Mouse (Mus musculus) MEL (cell line): ENCODE results near the gene Oca2. TPM values are rescaled to one million over a fixed set of nuclear protein-coding genes. Genes with fewer than 3 reads are reported as not detected.

Experiments
- DNase-seq: peaks from one replicate; pipeline ENCODE4 v3.0.0; 2011; ENCODE audit warnings: low read depth, low spot score
- H3K27ac ChIP-seq: 2 replicates; pipeline ENCODE4 v1.5.1; 2012; ENCODE audit warnings: low read depth, mild to moderate bottlenecking, control low read depth, low read length, moderate library complexity; ENCODE audit not compliant: control insufficient read depth
- H3K27me3 ChIP-seq, 2 experiments: fragments of 150-350 bp in 1 of 2; sonication (generic) in 1 of 2; 2 replicates each; pipeline ENCODE4 v1.6.1; 2012; ENCODE audit warnings: low read length in 2 of 2, mild to moderate bottlenecking in 2 of 2, improper control_type of control experiment in 1 of 2, moderate library complexity in 1 of 2; ENCODE audit not compliant: insufficient read depth in 2 of 2, control insufficient read depth in 1 of 2
- H3K36me3 ChIP-seq, 2 experiments: 2 replicates each; pipeline ENCODE4 v1.6.1; 2012 to 2014; ENCODE audit warnings: low read length in 2 of 2, improper control_type of control experiment in 1 of 2, inconsistent platforms in 1 of 2, mild to moderate bottlenecking in 1 of 2; ENCODE audit not compliant: insufficient read depth in 2 of 2, control insufficient read depth in 1 of 2
- H3K4me1 ChIP-seq, 2 experiments: fragments of 150-350 bp in 1 of 2; sonication (generic) in 1 of 2; 2 replicates each; pipeline ENCODE4 v1.6.1; 2012; ENCODE audit warnings: low read length in 2 of 2, improper control_type of control experiment in 1 of 2, mild to moderate bottlenecking in 1 of 2; ENCODE audit not compliant: insufficient read depth in 2 of 2, control insufficient read depth in 1 of 2
- H3K4me3 ChIP-seq, 2 experiments: fragments of 150-350 bp in 1 of 2; sonication (generic) in 1 of 2; 2 replicates each; pipeline ENCODE4 v1.5.1; 2012; ENCODE audit warnings: low read depth in 2 of 2, low read length in 2 of 2, mild to moderate bottlenecking in 2 of 2, moderate library complexity in 2 of 2, control low read depth in 1 of 2, improper control_type of control experiment in 1 of 2; ENCODE audit not compliant: control insufficient read depth in 1 of 2, insufficient read depth in 1 of 2
- H3K79me2 ChIP-seq: 2 replicates; pipeline ENCODE4 v1.6.1; 2012; ENCODE audit warnings: mild to moderate bottlenecking, low read length, moderate library complexity; ENCODE audit not compliant: control insufficient read depth, poor library complexity, insufficient read depth
- H3K9ac ChIP-seq: 2 replicates; pipeline ENCODE4 v1.6.1; 2012; ENCODE audit warnings: low read depth, mild to moderate bottlenecking, control low read depth, low read length, moderate library complexity; ENCODE audit not compliant: control insufficient read depth, poor library complexity, severe bottlenecking
- H3K9me3 ChIP-seq: fragments of 150-350 bp; sonication (generic); replicated peaks from 2 replicates; pipeline ENCODE4 v1.6.1; 2012; ENCODE audit warnings: mild to moderate bottlenecking, low read length, improper control_type of control experiment, moderate library complexity; ENCODE audit not compliant: insufficient read depth
- BHLHE40 ChIP-seq: IDR thresholded peaks from 2 replicates; pipeline ENCODE4 v1.6.1; 2012; ENCODE audit warnings: low read depth, mild to moderate bottlenecking, inconsistent platforms, low read length, improper control_type of control experiment, borderline replicate concordance
- CTCF ChIP-seq, 3 experiments: IDR thresholded peaks in 2 of 3; conservative IDR thresholded peaks in 1 of 3; 2 replicates each; pipeline ENCODE4 v1.5.1; 2011 to 2012; ENCODE audit warnings: low read length in 3 of 3, low read depth in 2 of 3, mild to moderate bottlenecking in 2 of 3, improper control_type of control experiment in 1 of 3, inconsistent platforms in 1 of 3, mixed read lengths in 1 of 3, moderate library complexity in 1 of 3; ENCODE audit not compliant: control insufficient read depth in 1 of 3, insufficient read depth in 1 of 3, poor library complexity in 1 of 3, severe bottlenecking in 1 of 3
- E2F4 ChIP-seq: IDR thresholded peaks from 2 replicates; pipeline ENCODE4 v1.6.1; 2011; ENCODE audit warnings: low read depth, low read length, improper control_type of control experiment, borderline replicate concordance
- EP300 ChIP-seq, 2 experiments: IDR thresholded peaks; 2 replicates each; pipeline ENCODE4 v1.6.1; 2011; ENCODE audit warnings: improper control_type of control experiment in 2 of 2, low read length in 2 of 2, low read depth in 1 of 2, mild to moderate bottlenecking in 1 of 2
- GATA1 ChIP-seq: IDR thresholded peaks from 2 replicates; pipeline ENCODE4 v1.6.1; 2011; ENCODE audit warnings: low read depth, low read length, improper control_type of control experiment
- JUND ChIP-seq: IDR thresholded peaks from 2 replicates; pipeline ENCODE4 v1.6.1; 2011; ENCODE audit warnings: low read depth, mild to moderate bottlenecking, improper control_type of control experiment, low read length
- KAT2A ChIP-seq: conservative IDR thresholded peaks from 2 replicates; pipeline ENCODE4 v1.6.1; 2012; ENCODE audit warnings: low read depth, low read length, improper control_type of control experiment, inconsistent platforms
- MAFK ChIP-seq: IDR thresholded peaks from 2 replicates; pipeline ENCODE4 v1.6.1; 2011; ENCODE audit warnings: low read depth, mild to moderate bottlenecking, low read length, improper control_type of control experiment, borderline replicate concordance
- MAX ChIP-seq: IDR thresholded peaks from 2 replicates; pipeline ENCODE4 v1.6.1; 2011; ENCODE audit warnings: low read length, improper control_type of control experiment
- MXI1 ChIP-seq: IDR thresholded peaks from 2 replicates; pipeline ENCODE4 v1.6.1; 2011; ENCODE audit warnings: mild to moderate bottlenecking, low read depth, low read length, improper control_type of control experiment
- MYB ChIP-seq: IDR thresholded peaks from 2 replicates; pipeline ENCODE4 v1.6.1; 2011; ENCODE audit warnings: mild to moderate bottlenecking, low read depth, low read length, improper control_type of control experiment
- MYC ChIP-seq: IDR thresholded peaks from 2 replicates; pipeline ENCODE4 v1.6.1; 2011; ENCODE audit warnings: low read depth, mild to moderate bottlenecking, low read length, improper control_type of control experiment, moderate library complexity
- NELFE ChIP-seq: IDR thresholded peaks from 2 replicates; pipeline ENCODE4 v1.6.1; 2011; ENCODE audit warnings: low read depth, low read length, improper control_type of control experiment
- NRF1 ChIP-seq: IDR thresholded peaks from 2 replicates; pipeline ENCODE4 v1.6.1; 2014; ENCODE audit warnings: low read depth, mild to moderate bottlenecking, inconsistent platforms, low read length, improper control_type of control experiment, moderate library complexity; ENCODE audit not compliant: poor library complexity, insufficient read depth, severe bottlenecking
- POLR2A ChIP-seq, 2 experiments: IDR thresholded peaks; 2 replicates each; pipeline ENCODE4 v1.6.1; 2011 to 2012; ENCODE audit warnings: low read length in 2 of 2, mild to moderate bottlenecking in 2 of 2, control low read depth in 1 of 2, improper control_type of control experiment in 1 of 2, low read depth in 1 of 2, moderate library complexity in 1 of 2; ENCODE audit not compliant: control insufficient read depth in 1 of 2, insufficient read depth in 1 of 2, poor library complexity in 1 of 2
- POLR2AphosphoS2 ChIP-seq: IDR thresholded peaks from 2 replicates; pipeline ENCODE4 v1.6.1; 2011; ENCODE audit warnings: low read length, improper control_type of control experiment
- POLR2AphosphoS5 ChIP-seq: IDR thresholded peaks from 2 replicates; pipeline ENCODE4 v1.6.1; 2012; ENCODE audit warnings: low read depth, borderline replicate concordance, mild to moderate bottlenecking, inconsistent platforms, low read length, moderate library complexity, mixed read lengths
- RAD21 ChIP-seq: IDR thresholded peaks from 2 replicates; pipeline ENCODE4 v1.6.1; 2011; ENCODE audit warnings: mild to moderate bottlenecking, low read depth, low read length, improper control_type of control experiment
- TAL1 ChIP-seq: IDR thresholded peaks from 2 replicates; pipeline ENCODE4 v1.6.1; 2012; ENCODE audit warnings: mild to moderate bottlenecking, inconsistent platforms, low read length, moderate library complexity, mixed read lengths
- TBP ChIP-seq: IDR thresholded peaks from 2 replicates; pipeline ENCODE4 v1.8.0; 2011; ENCODE audit warnings: low read depth, low read length, improper control_type of control experiment
- TCF12 ChIP-seq: IDR thresholded peaks from 2 replicates; pipeline ENCODE4 v1.6.1; 2014; ENCODE audit warnings: low read depth, mild to moderate bottlenecking, inconsistent platforms, low read length, improper control_type of control experiment, moderate library complexity
- UBTF ChIP-seq: IDR thresholded peaks from 2 replicates; pipeline ENCODE4 v1.6.1; 2012; ENCODE audit warnings: low read depth, mild to moderate bottlenecking, inconsistent platforms, low read length, improper control_type of control experiment, moderate library complexity, borderline replicate concordance; ENCODE audit not compliant: insufficient read depth
- ZC3H11A ChIP-seq: IDR thresholded peaks from 2 replicates; pipeline ENCODE4 v1.6.1; 2012; ENCODE audit warnings: low read depth, mild to moderate bottlenecking, inconsistent platforms, low read length, improper control_type of control experiment
- ZKSCAN1 ChIP-seq: IDR thresholded peaks from 2 replicates; pipeline ENCODE4 v1.6.1; 2012; ENCODE audit warnings: low read depth, mild to moderate bottlenecking, inconsistent platforms, low read length, improper control_type of control experiment, moderate library complexity
- ZMIZ1 ChIP-seq: IDR thresholded peaks from 2 replicates; pipeline ENCODE4 v1.6.1; 2012; ENCODE audit warnings: low read depth, mild to moderate bottlenecking, inconsistent platforms, low read length, improper control_type of control experiment, moderate library complexity
- polyA plus RNA-seq, 2 experiments: library from polyadenylated mRNA; stranded (reverse) in 1 of 2; unstranded in 1 of 2; fragments of >175 nt in 1 of 2; fragments of >200 nt in 1 of 2; gene quantifications; 2 replicates each; pipeline versions ENCODE4 v1.2.1 to v1.2.4; 2012; ENCODE audit warnings: low replicate concordance in 2 of 2, low read depth in 1 of 2; ENCODE audit not compliant: insufficient read length in 2 of 2, insufficient read depth in 1 of 2, missing spikeins in 1 of 2
- total RNA-seq: library from RNA; depleted of rRNA; stranded (reverse); fragments of 300-350 nt; gene quantifications from 2 replicates; pipeline ENCODE4 v1.2.3, GENCODE M21; 2012

The Oca2 gene
- total and polyA plus RNA-seq, 3 experiments, result not detected

DNA sequence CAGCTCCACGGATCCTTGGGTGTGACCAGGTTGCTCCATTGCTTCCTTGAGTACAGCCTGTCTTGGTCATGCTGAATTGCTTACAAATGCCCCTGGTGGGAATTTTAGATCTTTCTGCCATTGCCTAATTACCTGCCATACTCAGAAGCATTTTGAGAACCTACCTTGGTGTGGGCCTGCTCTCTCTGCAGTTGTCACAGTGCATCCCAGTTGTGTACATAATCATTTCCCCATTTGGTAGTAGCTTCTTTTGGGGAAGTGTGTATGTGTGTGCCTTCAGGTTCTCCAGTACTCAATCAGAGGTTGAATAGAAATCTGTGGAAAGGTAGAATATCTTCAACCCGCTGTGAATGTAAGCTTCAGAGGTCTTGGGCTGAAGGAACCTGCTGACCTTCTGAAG lies 36.3 kb upstream of the Oca2 start:
- Histone ChIP-seq H3K27me3 (no peaks in the 10 kb centered on the region), H3K4me3 (no peak overlapping the region), H3K79me2 (no peaks in the 10 kb centered on the region), H3K9me3 (no peaks in the 10 kb centered on the region), H3K4me1 (no peaks in the 10 kb centered on the region), H3K27ac (no peak overlapping the region), H3K36me3 (peaks cover 0 to 8% of the 10 kb centered on the region in 2 experiments; a peak in 1 of 4 replicates)
- TF ChIP-seq GATA1 (no peak), MYB (no peak), POLR2AphosphoS2 (no peak), UBTF (no peak), MXI1 (no peak), TBP (no peak), EP300 (IDR thresholded peaks at IDR 0.05; ENCODE audit: low read depth in 1 of 2, low read length in 2 of 2) (no peak)
- TF ChIP-seq, all 39 proteins: peak for 0
- DNase-seq, result no peak
- no peak overlapping the region for H3K9ac ChIP-seq

DNA sequence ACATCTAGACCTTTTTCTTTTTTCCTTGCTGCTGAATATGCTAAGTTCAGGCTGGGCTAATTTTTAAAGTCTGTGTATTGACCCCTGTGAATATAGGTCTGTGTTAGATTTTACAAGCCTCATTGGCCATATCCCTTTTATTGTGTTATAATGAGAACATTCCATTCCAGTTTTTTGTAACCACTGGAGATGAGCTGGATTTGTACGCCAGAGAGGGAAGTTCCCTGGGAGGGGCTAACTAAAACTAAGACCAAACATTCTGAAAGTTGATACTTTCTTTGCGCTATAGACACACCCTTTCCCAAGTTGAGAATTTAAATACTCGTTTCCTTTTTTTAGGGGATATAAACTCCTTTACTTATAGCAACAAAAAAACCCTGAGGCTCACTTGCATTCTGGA lies 34.7 kb upstream of the Oca2 start:
- H3K27me3 ChIP-seq, result no peaks in the 10 kb centered on the region
- no peak overlapping the region for H3K27ac ChIP-seq
- H3K9me3 ChIP-seq, result no peaks in the 10 kb centered on the region
- H3K79me2 ChIP-seq, result no peaks in the 10 kb centered on the region
- no peaks in the 10 kb centered on the region for H3K4me1 ChIP-seq
- no peak overlapping the region for H3K4me3 ChIP-seq
- DNase-seq, result no peak
- peaks cover 0 to 8% of the 10 kb centered on the region in 2 experiments; a peak in 1 of 4 replicates for H3K36me3 ChIP-seq
- TF ChIP-seq TBP, result no peak
- no peak for TF ChIP-seq EP300 (IDR thresholded peaks at IDR 0.05; ENCODE audit: low read depth in 1 of 2, low read length in 2 of 2)
- TF ChIP-seq MYC, result no peak
- no peak for TF ChIP-seq MAX
- TF ChIP-seq TAL1, result no peak
- no peak for TF ChIP-seq CTCF (IDR thresholded peaks at IDR 0.05 in 2 of 3, conservative IDR thresholded peaks at IDR 0.05 in 1 of 3; ENCODE audit: control insufficient read depth in 1 of 3, insufficient read depth in 1 of 3, low read depth in 2 of 3, low read length in 3 of 3, poor library complexity in 1 of 3, severe bottlenecking in 1 of 3)
- TF ChIP-seq POLR2AphosphoS5, result no peak
- no peak for TF ChIP-seq ZMIZ1
- no peak for TF ChIP-seq MAFK
- no peak for TF ChIP-seq E2F4
- no peak for TF ChIP-seq RAD21
- no peak for TF ChIP-seq ZKSCAN1
- no peak for TF ChIP-seq KAT2A
- TF ChIP-seq NRF1, result no peak
- no peak for TF ChIP-seq POLR2A (IDR thresholded peaks at IDR 0.05; ENCODE audit: control insufficient read depth in 1 of 2, insufficient read depth in 1 of 2, low read depth in 1 of 2, low read length in 2 of 2, poor library complexity in 1 of 2)
- TF ChIP-seq JUND, result no peak
- TF ChIP-seq ZC3H11A, result no peak
- no peak for TF ChIP-seq TCF12
- TF ChIP-seq NELFE, result no peak
- TF ChIP-seq BHLHE40, result no peak
- TF ChIP-seq, all 39 proteins: peak for 0
- no peak overlapping the region for H3K9ac ChIP-seq
